Mouse (Mus musculus) CH12.LX (cell line): ENCODE data around the gene Mmp13. TPM values are rescaled to one million over a fixed set of nuclear protein-coding genes. Genes with fewer than 3 reads are reported as not detected.

ENCODE experiments used
- DNase-seq: peaks from one replicate; pipeline ENCODE4 v3.0.0-alpha.2; 2013; ENCODE audit errors: extremely low read depth
- H3K27ac ChIP-seq: 2 replicates; pipeline ENCODE4 v1.5.1; 2012; ENCODE audit warnings: low read depth, mild to moderate bottlenecking, control low read depth, moderate library complexity; ENCODE audit not compliant: insufficient read depth
- H3K27me3 ChIP-seq: replicated peaks from 2 replicates; pipeline ENCODE3; 2012; ENCODE audit warnings: inconsistent platforms
- H3K36me3 ChIP-seq, 2 experiments: replicated peaks in 1 of 2; 2 replicates each; pipeline versions ENCODE3 to v1.6.1; 2012; ENCODE audit warnings: inconsistent platforms in 1 of 2, low read length in 1 of 2, mild to moderate bottlenecking in 1 of 2, mixed read lengths in 1 of 2, moderate library complexity in 1 of 2; ENCODE audit not compliant: control insufficient read depth in 1 of 2, insufficient read depth in 1 of 2
- H3K4me1 ChIP-seq, 2 experiments: 2 replicates each; pipeline ENCODE4 v1.6.1; 2012; ENCODE audit warnings: inconsistent platforms in 1 of 2, moderate library complexity in 1 of 2; ENCODE audit not compliant: insufficient read depth in 2 of 2, control insufficient read depth in 1 of 2
- H3K4me2 ChIP-seq: 2 replicates; pipeline ENCODE4 v1.6.1; 2012; ENCODE audit warnings: low read depth, mild to moderate bottlenecking, control low read depth; ENCODE audit not compliant: poor library complexity, insufficient read depth, severe bottlenecking
- H3K4me3 ChIP-seq, 3 experiments: fragments of 150-350 bp in 1 of 3; sonication (generic) in 1 of 3; replicated peaks in 1 of 3; 2 replicates each; pipeline versions ENCODE3 to v1.5.1; 2011 to 2012; ENCODE audit warnings: low read depth in 2 of 3, low read length in 2 of 3, mild to moderate bottlenecking in 2 of 3, moderate library complexity in 2 of 3, control low read depth in 1 of 3, improper control_type of control experiment in 1 of 3, inconsistent platforms in 1 of 3, mixed read lengths in 1 of 3; ENCODE audit not compliant: poor library complexity in 1 of 3
- H3K79me2 ChIP-seq: replicated peaks from 2 replicates; pipeline ENCODE4 v1.6.1; 2012; ENCODE audit warnings: mild to moderate bottlenecking, moderate library complexity; ENCODE audit not compliant: control insufficient read depth, poor library complexity, insufficient read depth, severe bottlenecking; ENCODE audit errors: extremely low read depth
- H3K9ac ChIP-seq: 2 replicates; pipeline ENCODE4 v1.6.1; 2012; ENCODE audit warnings: low read depth, mild to moderate bottlenecking, control low read depth, moderate library complexity; ENCODE audit not compliant: insufficient read depth
- H3K9me3 ChIP-seq: replicated peaks from 2 replicates; pipeline ENCODE3; 2012; ENCODE audit warnings: low read length, inconsistent platforms, mixed read lengths
- BHLHE40 ChIP-seq: IDR thresholded peaks from 2 replicates; pipeline ENCODE4 v1.6.1; 2011; ENCODE audit warnings: mild to moderate bottlenecking, low read depth, low read length, improper control_type of control experiment
- CHD1 ChIP-seq: IDR thresholded peaks from 2 replicates; pipeline ENCODE4 v1.6.1; 2012; ENCODE audit warnings: low read depth, low read length, improper control_type of control experiment, inconsistent platforms
- CTCF ChIP-seq, 2 experiments: IDR thresholded peaks in 1 of 2; conservative IDR thresholded peaks in 1 of 2; 2 replicates each; pipeline ENCODE4 v1.5.1; 2011 to 2012; ENCODE audit warnings: low read depth in 2 of 2, low read length in 2 of 2, improper control_type of control experiment in 1 of 2, inconsistent platforms in 1 of 2, mild to moderate bottlenecking in 1 of 2, moderate library complexity in 1 of 2
- E2F4 ChIP-seq: IDR thresholded peaks from 2 replicates; pipeline ENCODE4 v1.6.1; 2011; ENCODE audit warnings: low read depth, low read length, improper control_type of control experiment; ENCODE audit not compliant: insufficient replicate concordance
- ELF1 ChIP-seq: IDR thresholded peaks from 2 replicates; pipeline ENCODE4 v1.6.1; 2014; ENCODE audit warnings: low read depth, mild to moderate bottlenecking, inconsistent platforms, low read length, improper control_type of control experiment
- EP300 ChIP-seq: IDR thresholded peaks from 2 replicates; pipeline ENCODE4 v1.6.1; 2011; ENCODE audit warnings: low read length, improper control_type of control experiment
- ETS1 ChIP-seq: conservative IDR thresholded peaks from 2 replicates; pipeline ENCODE4 v1.6.1; 2012; ENCODE audit warnings: low read depth, mild to moderate bottlenecking, inconsistent platforms, low read length, improper control_type of control experiment, moderate library complexity
- IRF4 ChIP-seq: IDR thresholded peaks from 2 replicates; pipeline ENCODE4 v1.6.1; 2014; ENCODE audit warnings: low read depth, mild to moderate bottlenecking, inconsistent platforms, low read length, improper control_type of control experiment
- JUND ChIP-seq: conservative IDR thresholded peaks from 2 replicates; pipeline ENCODE4 v1.6.1; 2011; ENCODE audit warnings: low read depth, low read length, improper control_type of control experiment
- MAZ ChIP-seq: IDR thresholded peaks from 2 replicates; pipeline ENCODE4 v1.6.1; 2012; ENCODE audit warnings: low read depth, mild to moderate bottlenecking, inconsistent platforms, low read length, improper control_type of control experiment, moderate library complexity
- MXI1 ChIP-seq: IDR thresholded peaks from 2 replicates; pipeline ENCODE4 v1.6.1; 2011; ENCODE audit warnings: mild to moderate bottlenecking, low read depth, low read length, improper control_type of control experiment
- NELFE ChIP-seq: IDR thresholded peaks from 2 replicates; pipeline ENCODE4 v1.6.1; 2011; ENCODE audit warnings: low read depth, low read length, improper control_type of control experiment
- NRF1 ChIP-seq: IDR thresholded peaks from 2 replicates; pipeline ENCODE4 v1.6.1; 2014; ENCODE audit warnings: low read depth, mild to moderate bottlenecking, inconsistent platforms, low read length, improper control_type of control experiment, moderate library complexity
- POLR2AphosphoS2 ChIP-seq: IDR thresholded peaks from 2 replicates; pipeline ENCODE4 v1.6.1; 2011; ENCODE audit warnings: low read depth, low read length, improper control_type of control experiment
- RAD21 ChIP-seq: IDR thresholded peaks from 2 replicates; pipeline ENCODE4 v1.6.1; 2011; ENCODE audit warnings: low read depth, mild to moderate bottlenecking, low read length, improper control_type of control experiment, moderate library complexity
- RCOR1 ChIP-seq: conservative IDR thresholded peaks from 2 replicates; pipeline ENCODE4 v1.6.1; 2012; ENCODE audit warnings: low read depth, mild to moderate bottlenecking, inconsistent platforms, low read length, improper control_type of control experiment
- SIN3A ChIP-seq: IDR thresholded peaks from 2 replicates; pipeline ENCODE4 v1.6.1; 2012; ENCODE audit warnings: low read length, improper control_type of control experiment, inconsistent platforms
- SMC3 ChIP-seq: IDR thresholded peaks from 2 replicates; pipeline ENCODE4 v1.6.1; 2011; ENCODE audit warnings: low read depth, low read length, improper control_type of control experiment
- TCF12 ChIP-seq: IDR thresholded peaks from 2 replicates; pipeline ENCODE4 v1.6.1; 2014; ENCODE audit warnings: low read depth, mild to moderate bottlenecking, inconsistent platforms, low read length, improper control_type of control experiment
- ZMIZ1 ChIP-seq: IDR thresholded peaks from 2 replicates; pipeline ENCODE4 v1.6.1; 2012; ENCODE audit warnings: low read depth, mild to moderate bottlenecking, inconsistent platforms, low read length, improper control_type of control experiment
- ZNF384 ChIP-seq: IDR thresholded peaks from 2 replicates; pipeline ENCODE4 v1.6.1; 2012; ENCODE audit warnings: low read depth, low read length, improper control_type of control experiment, inconsistent platforms
- dilution Hi-C: fragments of 300-500 bp; cut with MboI; formaldehyde crosslinking; loops from 2 replicates; pipeline ENCODE4 v1.14.3; 2020; ENCODE audit warnings: low sequenced_read_pairs; ENCODE audit not compliant: extremely low pct_unique_long_range_greater_than_20kb, extremely low pct_ligation_motif_present
- in situ Hi-C: fragments of 300-500 bp; cut with MboI; formaldehyde crosslinking; loops from 3 replicates; pipeline ENCODE4 v1.14.3; 2019; ENCODE audit warnings: low sequenced_read_pairs, low pct_ligation_motif_present, low pct_unique_long_range_greater_than_20kb, mixed read lengths
- polyA plus RNA-seq: library from polyadenylated mRNA; unstranded; fragments of >175 nt; gene quantifications from 2 replicates; pipeline ENCODE4 v1.2.1, GENCODE M21; 2012; ENCODE audit warnings: low read depth; ENCODE audit not compliant: insufficient read length
- total RNA-seq, 2 experiments: library from RNA; depleted of rRNA; stranded (reverse); fragments of 300-350 nt in 1 of 2; fragments of >200 nt in 1 of 2; gene quantifications; 2 replicates each; pipeline ENCODE4 v1.2.3; 2012 to 2014

Mmp13 gene
- total and polyA plus RNA-seq, 3 experiments: not detected

GRCm38 (mm10) chr9:7239967-7240366, 32.3 kb upstream of the Mmp13 start:
- H3K4me2 ChIP-seq: no peak overlapping the region
- no peaks in the 10 kb centered on the region for H3K9me3 ChIP-seq
- H3K4me3 ChIP-seq: no peak overlapping the region
- in situ Hi-C loops (no loop called here), dilution Hi-C loops (no loop called here)
- DNase-seq: peak; percentile 39
- H3K36me3 ChIP-seq: peaks cover 4% of the 10 kb centered on the region in 2 experiments
- H3K27ac ChIP-seq: no peak overlapping the region
- H3K9ac ChIP-seq: no peak overlapping the region
- no peaks in the 10 kb centered on the region for H3K27me3 ChIP-seq
- TF ChIP-seq ETS1 (peak; percentile 46; the same call in 1 of the 2 replicates), RCOR1 (no peak), E2F4 (no peak), ZNF384 (no peak), SIN3A (no peak), NRF1 (no peak), ZMIZ1 (no peak), SMC3 (no peak), CHD1 (no peak), ELF1 (0 out of 2 replicates have a peak, but pooled peaks have one; percentile 39), RAD21 (no peak), MAZ (no peak), CTCF (conservative IDR thresholded peaks at IDR 0.05 in 1 of 2, IDR thresholded peaks at IDR 0.05 in 1 of 2; ENCODE audit: low read depth in 2 of 2, low read length in 2 of 2) (no peak), MXI1 (no peak), BHLHE40 (0 out of 2 replicates have a peak, but pooled peaks have one; percentile 28), NELFE (no peak), EP300 (peak; percentile 49)
- H3K79me2 ChIP-seq: no peaks in the 10 kb centered on the region
- H3K4me1 ChIP-seq: peaks cover 3 to 16% of the 10 kb centered on the region in 2 experiments

DNA sequence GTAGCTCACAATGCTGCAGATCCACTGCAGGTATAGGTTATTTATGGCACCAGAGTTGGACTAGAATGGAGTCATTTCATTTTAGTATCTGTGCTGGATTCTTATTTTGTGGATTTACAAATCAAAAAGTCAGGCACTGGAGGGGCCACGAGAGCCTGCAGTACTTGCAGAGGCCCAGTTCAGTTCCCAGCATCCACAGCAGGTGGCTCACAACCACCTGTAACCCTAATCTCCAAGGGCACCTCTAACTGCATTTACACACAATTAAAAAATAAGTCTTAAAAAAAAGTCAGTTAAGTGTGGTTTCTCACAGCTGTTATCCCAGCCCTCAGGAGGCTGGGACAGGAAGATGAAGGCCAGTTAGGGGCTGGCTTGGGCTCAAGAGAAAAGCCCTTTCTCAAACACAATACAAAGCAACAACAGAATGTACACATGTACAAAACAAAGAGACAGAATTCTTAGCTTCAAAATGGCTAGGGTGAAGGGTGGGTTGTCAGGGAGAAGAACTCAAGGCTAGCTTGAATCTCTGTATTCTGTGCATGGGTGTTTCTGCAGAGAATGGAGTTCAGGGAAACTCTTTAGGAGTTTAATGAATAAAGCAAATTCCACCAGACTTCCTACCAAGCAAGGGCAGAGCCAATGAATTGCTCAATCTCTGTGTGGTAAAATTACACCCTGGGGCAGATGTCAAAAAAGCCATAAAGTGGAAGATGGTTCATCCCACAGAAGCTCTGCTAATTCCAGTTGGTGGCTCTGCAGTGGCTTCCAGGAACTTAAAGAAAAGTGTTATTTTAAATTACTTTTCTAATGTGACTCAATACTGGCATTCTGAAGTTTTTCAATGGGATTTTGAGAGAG, 19.3 kb upstream of the Mmp13 start:
- no peak for DNase-seq
- TF ChIP-seq JUND: no peak
- no peak for TF ChIP-seq CHD1
- TF ChIP-seq ZNF384: no peak
- no peak for TF ChIP-seq ETS1
- TF ChIP-seq CTCF (conservative IDR thresholded peaks at IDR 0.05 in 1 of 2, IDR thresholded peaks at IDR 0.05 in 1 of 2; ENCODE audit: low read depth in 2 of 2, low read length in 2 of 2): peak in 1 of 2 experiments; percentile 23; a peak in 1 of 4 replicates
- TF ChIP-seq TCF12: no peak
- peak; percentile 4 for TF ChIP-seq RAD21
- no peak for TF ChIP-seq IRF4
- no peak for TF ChIP-seq POLR2AphosphoS2
- TF ChIP-seq SMC3: peak; percentile 26
- TF ChIP-seq, all 38 proteins: peak for 3
- dilution Hi-C loops: no loop called here
- in situ Hi-C loops: no loop called here
- Histone ChIP-seq H3K9ac (no peak overlapping the region), H3K27ac (no peak overlapping the region), H3K27me3 (no peaks in the 10 kb centered on the region), H3K36me3 (no peaks in the 10 kb centered on the region), H3K4me1 (no peaks in the 10 kb centered on the region), H3K79me2 (no peaks in the 10 kb centered on the region), H3K4me2 (no peak overlapping the region), H3K9me3 (no peaks in the 10 kb centered on the region), H3K4me3 (no peak overlapping the region)
